Mouse (Mus musculus): ENCODE data around the gene Zcchc14.

The Zcchc14 gene

DNA sequence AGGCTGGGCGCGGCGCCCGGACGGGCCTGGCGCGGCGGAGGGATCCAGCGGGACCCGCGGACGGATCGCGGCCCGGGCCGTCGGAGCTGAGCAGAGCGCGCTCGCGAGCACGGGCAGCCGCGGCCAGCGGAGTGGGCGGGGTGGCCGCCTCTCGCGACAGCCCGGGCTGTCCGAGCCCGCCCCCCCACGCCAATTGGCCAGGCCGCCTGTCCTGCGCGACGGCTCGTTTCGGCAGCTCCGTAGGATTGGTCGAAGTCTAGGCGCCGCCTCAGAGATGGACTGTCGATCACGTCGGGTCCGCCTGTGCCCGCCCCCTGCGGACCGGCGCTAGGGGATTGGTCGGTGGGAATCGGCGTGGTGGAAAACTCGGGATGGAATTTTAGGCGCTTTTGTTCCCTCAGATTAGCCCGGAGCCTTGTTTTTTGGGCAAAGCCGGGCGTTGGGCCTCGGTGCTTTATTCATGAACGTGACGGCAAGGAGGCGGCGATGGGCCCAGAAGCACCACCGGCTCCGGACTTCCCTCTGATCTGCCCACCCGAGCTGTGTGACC is at the start of gene Zcchc14:
Gene Zcchc14 (minus strand): TSS at position 128 of the 550 bp plus-strand sequence.
- TF ChIP-seq GATA4 (IDR thresholded peaks at IDR 0.05; ENCODE audit: insufficient replicate concordance, low read length) = peak; percentile 45; the same call in 1 of the 2 replicates

DNA sequence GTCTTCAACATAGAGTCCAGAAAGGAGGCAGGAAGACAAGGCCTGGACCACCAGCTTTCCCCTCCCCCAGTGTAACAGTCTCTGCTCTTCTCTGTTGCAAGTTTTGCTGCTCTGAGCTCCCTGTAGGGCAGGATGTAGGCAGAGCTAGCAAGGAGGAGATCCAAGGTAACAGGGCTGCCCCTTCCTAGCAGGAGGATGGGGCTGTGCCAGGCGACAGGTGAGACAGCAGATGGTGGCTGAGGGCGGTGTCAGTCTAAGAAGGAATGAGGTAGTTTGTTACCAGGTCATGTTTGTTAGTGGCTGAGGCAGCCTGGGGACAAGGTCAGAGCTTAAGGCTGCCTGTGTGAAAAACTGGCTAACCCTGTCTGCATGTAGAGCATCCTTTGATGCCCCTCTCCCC is 47.2 kb upstream of the Zcchc14 start:
- TF ChIP-seq GATA4 (IDR thresholded peaks at IDR 0.05; ENCODE audit: insufficient replicate concordance, low read length) = no peak

DNA sequence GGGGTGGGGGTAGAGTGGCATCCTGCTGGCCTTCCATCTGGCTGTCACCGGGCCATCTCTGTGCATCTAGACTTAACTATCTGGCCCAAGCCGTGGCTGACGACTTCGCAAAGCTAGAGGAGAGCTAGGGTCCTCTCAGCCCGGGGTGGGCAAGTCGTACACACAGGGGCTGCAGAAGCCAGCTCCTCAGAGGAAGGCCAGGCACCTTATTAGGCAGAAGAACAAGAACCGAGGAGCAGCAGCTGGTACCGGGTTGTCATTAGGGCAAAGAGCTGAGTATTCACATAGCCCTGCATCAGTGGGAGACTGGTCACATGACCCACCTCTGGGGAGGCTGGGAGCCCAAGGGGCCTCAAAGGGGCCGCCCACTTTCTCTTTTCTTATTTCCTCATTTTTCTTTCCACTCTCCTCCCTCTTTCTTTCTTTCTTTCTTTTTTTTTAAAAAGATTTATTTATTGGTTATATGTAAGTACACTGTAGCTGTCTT is 46.0 kb upstream of the Zcchc14 start:
- TF ChIP-seq GATA4 (IDR thresholded peaks at IDR 0.05; ENCODE audit: insufficient replicate concordance, low read length) = no peak

DNA sequence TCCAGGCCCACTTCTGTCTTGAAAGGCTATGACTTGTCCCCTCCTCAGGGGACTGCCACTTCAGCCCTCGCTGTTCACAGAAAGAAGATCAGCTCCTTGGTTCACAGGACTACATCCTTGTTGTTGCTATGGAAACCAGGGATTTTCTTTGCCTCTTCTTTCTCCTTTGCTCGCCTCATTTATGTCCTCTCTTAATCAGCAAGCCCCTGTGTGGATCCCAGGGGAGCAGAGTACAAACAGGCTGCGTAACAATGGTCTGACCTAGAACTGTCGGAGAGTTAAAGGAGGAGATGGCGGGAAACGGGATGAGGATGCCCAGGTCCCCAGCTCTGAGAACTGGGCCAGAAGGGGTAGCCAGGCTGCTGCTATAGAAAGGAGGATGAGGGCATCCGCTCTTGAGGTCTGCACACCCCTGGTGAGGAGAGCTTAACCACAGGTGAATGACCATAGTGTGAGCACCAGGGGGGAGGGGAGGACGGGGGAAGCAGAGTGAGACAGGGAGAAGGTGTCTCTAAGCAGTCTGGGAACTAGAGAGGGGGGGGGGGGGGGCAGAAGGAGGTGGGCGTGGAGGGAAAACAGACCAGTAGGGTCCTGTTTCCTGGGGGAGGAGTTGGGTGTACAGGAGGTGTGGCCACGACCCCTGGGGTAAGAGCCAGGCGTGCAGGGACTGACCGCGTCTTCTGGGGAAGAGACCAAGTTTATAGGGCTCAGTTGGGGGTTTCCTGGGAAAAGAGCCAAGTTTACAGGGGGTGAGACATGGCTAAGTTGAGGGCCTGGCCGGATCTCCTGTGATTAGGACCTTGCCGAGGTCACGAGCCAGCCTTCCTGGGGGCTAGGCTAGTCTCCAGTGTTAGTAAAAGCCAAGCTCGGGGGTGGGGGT is 45.3 kb upstream of the Zcchc14 start:
- TF ChIP-seq GATA4 (IDR thresholded peaks at IDR 0.05; ENCODE audit: insufficient replicate concordance, low read length) = no peak

DNA sequence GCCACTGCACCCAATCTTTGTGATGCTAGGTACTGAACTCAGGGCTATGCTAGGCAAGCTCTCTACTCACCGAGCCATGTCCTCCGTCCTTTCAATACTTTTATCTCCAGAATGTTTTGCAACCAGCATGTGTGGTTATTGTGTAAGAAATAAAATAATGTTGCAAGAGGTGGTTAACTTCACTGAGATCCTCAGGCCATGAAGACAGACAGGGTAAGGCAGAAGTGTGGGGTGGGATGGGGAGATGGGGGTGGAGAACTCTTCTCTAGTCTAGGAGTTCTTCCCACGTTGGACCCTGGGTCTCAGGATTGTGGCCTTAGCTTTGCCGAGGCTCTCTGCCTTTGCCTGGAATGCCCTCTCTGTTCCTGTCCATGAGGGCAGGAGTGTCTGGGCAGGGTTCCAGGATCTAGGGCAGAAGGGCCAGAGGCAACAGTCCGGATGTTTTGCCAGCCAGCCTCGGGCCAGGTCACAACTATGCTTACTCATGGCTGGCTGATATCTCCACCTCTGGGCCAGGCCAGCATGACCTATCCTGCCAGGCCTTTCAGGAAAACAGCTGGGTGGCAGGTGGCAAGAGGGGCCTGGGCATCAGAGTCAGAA is 43.0 kb upstream of the Zcchc14 start:
- TF ChIP-seq GATA4 (IDR thresholded peaks at IDR 0.05; ENCODE audit: insufficient replicate concordance, low read length) = no peak; the same call in 1 of the 2 replicates

DNA sequence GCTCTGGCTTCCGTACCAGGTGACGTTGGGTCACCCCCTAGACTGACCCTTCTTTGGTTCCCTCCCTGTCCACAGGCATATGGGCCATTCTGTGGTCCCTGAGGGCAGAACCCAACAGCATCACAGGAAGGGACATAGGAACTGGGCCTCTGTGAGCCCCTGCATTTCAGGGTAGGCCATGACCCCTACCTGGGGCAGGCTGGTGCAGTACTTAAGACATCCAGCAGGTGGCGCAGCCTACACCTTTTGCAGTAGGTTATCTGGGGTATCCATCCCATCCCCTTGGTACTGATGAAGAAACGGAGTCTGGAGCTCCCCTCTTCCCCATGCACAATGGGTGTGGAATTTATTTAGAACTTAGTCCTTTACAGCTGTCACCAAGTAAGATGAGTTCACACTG is 41.8 kb upstream of the Zcchc14 start:
- TF ChIP-seq GATA4 (IDR thresholded peaks at IDR 0.05; ENCODE audit: insufficient replicate concordance, low read length) = no peak

DNA sequence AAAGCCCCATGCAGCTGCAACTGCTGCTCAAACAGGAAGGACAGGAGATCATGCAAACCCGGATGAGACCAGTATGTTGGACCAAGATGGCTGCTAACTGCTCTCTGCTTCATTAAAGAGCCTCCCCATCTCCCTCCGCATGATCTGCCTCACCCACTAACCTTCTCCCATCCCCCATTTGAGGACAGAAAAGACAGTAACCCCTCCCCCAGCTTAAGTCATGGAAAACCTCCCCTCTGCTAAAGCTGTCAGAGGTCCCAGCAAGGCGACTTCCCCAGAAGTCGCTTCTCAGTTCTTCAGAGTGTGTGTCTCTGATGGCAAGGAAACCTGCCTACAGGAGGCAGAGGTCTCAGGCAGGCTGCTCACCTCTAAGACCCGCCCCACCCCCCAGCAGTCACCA is 35.8 kb upstream of the Zcchc14 start:
- TF ChIP-seq GATA4 (IDR thresholded peaks at IDR 0.05; ENCODE audit: insufficient replicate concordance, low read length) = no peak

DNA sequence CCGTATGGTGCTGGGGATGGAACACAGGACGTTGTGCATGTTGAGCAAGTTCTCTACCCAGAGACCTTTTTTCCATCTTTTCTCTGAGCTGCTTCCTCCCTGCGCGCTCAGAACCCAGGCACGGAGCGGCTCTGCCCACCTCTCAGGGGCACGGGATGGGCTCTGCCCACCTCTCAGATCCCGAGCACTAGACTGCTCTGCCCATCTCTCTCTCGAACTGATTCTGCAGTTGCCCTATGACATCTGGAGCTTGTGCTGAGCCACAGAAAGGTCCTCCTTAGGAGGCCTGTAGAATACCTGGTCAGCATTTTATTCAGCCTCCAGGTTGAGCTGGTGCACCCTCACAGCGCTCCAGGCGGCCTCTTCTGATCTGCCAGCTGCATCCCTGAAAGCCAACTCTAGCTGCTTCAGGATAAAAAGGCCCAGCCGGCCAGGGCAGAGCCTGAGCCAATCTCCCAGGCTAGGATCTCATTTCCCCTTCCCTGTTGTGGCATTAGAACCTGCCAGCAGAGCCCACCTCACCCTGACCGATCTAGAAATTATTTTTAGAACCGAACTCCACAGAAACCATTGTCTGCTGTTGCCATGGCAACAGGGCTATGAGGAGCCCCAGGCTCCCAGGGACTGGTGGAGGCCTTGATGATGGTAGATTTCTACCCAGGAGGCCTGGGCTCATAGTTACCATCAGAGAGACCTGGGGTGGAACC is 34.9 kb upstream of the Zcchc14 start:
- TF ChIP-seq GATA4 (IDR thresholded peaks at IDR 0.05; ENCODE audit: insufficient replicate concordance, low read length) = no peak

DNA sequence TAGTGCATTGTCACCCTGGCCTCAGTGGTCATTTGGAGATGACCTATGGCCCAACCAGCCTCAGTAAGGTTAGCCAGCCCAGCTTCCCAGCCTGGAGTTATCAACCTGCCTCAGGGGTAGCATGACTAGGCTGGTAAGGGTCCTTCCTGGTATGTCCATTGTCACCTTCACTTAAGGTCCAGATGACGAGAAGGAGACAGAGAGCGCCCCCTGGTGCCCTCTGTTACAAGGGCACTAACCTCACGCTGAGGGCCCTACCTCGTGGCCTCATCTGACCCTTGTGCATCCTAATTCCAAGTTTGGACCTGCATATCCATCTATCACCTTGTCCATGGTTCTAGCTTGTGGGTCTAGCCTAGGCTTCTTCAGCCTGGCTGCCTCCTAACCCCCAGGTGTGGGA is 32.7 kb upstream of the Zcchc14 start:
- TF ChIP-seq GATA4 (IDR thresholded peaks at IDR 0.05; ENCODE audit: insufficient replicate concordance, low read length) = no peak

DNA sequence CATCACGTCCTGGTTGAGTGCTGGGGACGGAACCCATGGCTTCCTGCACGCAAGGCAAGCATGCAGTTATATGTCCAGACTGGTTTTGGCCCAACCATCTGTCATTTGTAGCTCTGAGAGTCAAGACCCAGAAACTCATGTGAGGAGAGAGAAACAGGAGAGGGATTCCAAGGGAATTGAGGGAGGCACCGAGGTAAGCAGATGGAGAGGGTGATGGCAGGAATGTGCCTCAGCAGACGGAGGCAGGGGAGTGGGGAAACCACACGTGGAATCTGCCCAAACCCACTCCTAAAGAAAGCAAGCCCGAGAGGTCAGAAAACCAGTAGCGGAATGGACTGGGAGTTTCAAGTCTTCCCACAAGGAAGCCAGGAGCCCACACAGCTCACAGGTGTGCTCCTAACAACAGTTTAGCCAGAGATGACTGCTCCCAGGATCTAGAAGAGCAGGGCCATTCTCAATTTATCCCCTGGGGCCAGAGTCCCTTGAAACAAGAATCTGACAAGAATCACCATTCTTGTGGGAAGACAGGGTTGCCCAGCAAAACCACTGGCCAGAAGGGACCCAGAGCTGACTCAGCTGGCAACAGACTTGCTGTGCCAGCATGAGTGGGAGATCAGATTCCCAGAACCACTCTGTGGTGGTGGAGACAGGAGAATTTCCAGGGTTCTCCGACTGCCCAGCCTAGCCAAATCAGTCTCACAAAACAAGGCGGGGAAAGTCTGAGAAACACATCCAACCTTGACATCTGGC is 30.6 kb upstream of the Zcchc14 start:
- no peak for TF ChIP-seq GATA4 (IDR thresholded peaks at IDR 0.05; ENCODE audit: insufficient replicate concordance, low read length)

DNA sequence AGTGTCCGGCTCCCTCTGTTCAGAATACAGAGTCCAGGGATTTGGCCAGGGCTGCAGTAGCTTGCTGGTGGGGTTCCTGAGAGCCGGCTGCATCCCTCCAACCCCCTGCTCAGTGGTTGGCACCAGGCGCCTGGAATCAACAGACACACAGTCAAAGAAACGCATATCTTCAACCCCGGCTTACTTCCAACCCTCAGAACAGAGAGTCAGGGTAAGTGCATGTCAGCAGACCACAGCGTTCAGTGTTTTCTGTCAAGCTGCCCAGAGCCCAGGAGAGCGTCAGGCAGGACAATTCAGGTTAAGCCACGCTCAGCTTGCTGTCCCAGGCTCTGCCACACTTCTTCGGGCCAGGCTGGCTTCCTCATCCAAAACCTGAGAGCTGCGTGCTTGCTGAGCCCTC is 28.8 kb upstream of the Zcchc14 start:
- no peak for TF ChIP-seq GATA4 (IDR thresholded peaks at IDR 0.05; ENCODE audit: insufficient replicate concordance, low read length)

DNA sequence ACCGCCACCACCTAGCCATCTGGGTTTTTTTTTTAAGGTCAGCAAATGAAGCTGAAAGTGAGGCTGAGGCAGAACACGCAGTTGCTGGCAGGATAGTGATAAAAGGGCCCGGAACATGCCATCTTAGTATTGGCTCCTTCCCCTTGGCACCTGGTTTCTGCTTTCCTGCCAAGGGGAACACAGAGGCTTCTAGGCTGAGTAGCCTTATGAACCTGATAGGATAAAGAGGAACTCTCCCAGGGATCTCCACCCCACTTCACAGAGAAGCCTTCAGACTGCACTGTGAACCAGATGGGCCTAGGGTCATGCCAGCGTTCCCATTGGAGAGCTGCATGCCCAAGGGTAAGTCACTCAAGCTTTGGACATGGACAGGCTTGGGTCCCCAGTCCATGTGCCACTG is 28.2 kb upstream of the Zcchc14 start:
- no peak for TF ChIP-seq GATA4 (IDR thresholded peaks at IDR 0.05; ENCODE audit: insufficient replicate concordance, low read length)

DNA sequence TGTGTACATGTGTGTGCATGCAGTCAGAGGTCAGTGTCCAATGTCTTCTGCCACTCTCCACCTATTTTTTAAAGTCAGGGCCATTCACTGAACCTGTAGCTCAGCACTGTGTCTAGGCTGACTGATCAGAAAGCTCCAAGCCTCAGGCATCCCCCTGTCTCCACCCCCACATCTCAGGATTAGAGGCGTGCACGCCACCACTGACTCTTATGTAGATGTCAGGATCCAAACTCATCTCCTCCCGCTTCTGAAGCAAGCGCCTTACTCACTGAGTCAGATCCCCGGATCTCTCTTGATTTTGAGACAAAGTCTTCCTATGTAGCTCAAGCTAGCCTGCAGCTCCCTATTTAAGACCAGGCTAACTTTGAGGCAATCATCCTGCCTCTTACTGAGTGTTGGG is 26.0 kb upstream of the Zcchc14 start:
- no peak for TF ChIP-seq GATA4 (IDR thresholded peaks at IDR 0.05; ENCODE audit: insufficient replicate concordance, low read length)

DNA sequence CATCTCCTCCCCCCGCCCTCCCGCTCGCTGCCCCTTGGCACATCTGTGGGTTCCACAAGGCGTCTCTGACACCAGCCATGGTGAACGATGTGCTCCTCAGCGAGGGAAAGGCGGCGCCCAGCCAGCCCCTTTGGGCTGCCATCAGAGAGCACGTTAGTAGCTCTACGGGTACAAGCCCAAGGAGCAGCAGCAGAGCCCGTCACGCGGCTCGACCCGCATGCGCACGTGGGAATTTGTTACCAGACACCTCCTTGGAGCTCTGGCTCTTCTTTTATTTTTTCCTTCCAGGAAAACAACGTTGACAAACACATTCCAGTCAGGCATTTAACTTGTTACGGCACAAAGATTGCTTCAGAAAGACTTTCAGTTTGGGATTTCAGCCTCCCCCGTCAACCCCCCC is 23.0 kb upstream of the Zcchc14 start:
- TF ChIP-seq GATA4 (IDR thresholded peaks at IDR 0.05; ENCODE audit: insufficient replicate concordance, low read length) = no peak

DNA sequence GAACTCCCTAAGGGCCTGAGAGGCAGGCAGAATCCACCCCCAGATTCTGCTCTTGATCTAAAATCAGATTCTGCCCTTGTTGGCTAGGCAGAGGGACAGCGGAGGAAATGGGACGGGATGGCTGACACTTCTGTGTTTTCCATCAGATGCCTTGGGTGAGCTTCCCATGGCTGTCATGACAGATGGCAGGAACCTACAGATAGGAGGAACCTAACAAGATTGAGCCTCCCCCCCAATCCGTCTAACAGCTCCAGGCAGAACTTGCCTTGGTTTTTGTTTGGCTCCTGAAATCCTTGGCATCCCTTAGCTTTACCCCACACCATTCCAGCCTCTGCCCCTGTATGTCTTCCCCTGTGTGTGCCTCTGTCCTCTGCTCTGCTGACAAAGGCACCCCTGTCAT is 22.5 kb upstream of the Zcchc14 start:
- no peak for TF ChIP-seq GATA4 (IDR thresholded peaks at IDR 0.05; ENCODE audit: insufficient replicate concordance, low read length)

All from liver, adult (tissue).